Mouse (Mus musculus) forebrain, embryonic 15.5 days (tissue): Measurements from ENCODE around the gene Olfr1423. TPM values are rescaled to one million over a fixed set of nuclear protein-coding genes. Genes with fewer than 3 reads are reported as not detected.

Experiments used
- polyA plus RNA-seq: library from polyadenylated mRNA; unstranded; fragments of >200 nt; fragmentation: Nextera tagmentation; extraction: Ambion mirVana; gene quantifications from 2 replicates; pipeline ENCODE4 v1.2.1, GENCODE M21; 2015

Olfr1423 gene
- polyA plus RNA-seq, 1 experiment from 2014 or later: not detected

Other genes with a start within 250 kb of the Olfr1423 start
- gene Stx3, start 221.9 kb downstream of the Olfr1423 start, polyA plus RNA-seq: 11.8 and 13.2 TPM in 2 replicates
- not detected in 2 replicates for gene Olfr1417, start 202.1 kb downstream of the Olfr1423 start, polyA plus RNA-seq
- gene Olfr1418, start 180.3 kb downstream of the Olfr1423 start, polyA plus RNA-seq: not detected in 2 replicates
- not detected in 2 replicates for gene Olfr1419, start 166.2 kb downstream of the Olfr1423 start, polyA plus RNA-seq
- not detected in 2 replicates for gene Olfr1420, start 154.8 kb downstream of the Olfr1423 start, polyA plus RNA-seq
- gene Patl1, start 128.9 kb downstream of the Olfr1423 start, polyA plus RNA-seq: 18.2 and 18.8 TPM in 2 replicates
- gene Osbp, start 75.4 kb downstream of the Olfr1423 start, polyA plus RNA-seq: 4.3 and 4.9 TPM in 2 replicates
- not detected in 2 replicates for gene Olfr1424, start 21.4 kb upstream of the Olfr1423 start, polyA plus RNA-seq
- gene Olfr1425, start 36.4 kb upstream of the Olfr1423 start, polyA plus RNA-seq: not detected in 2 replicates
- not detected in 2 replicates for gene Olfr1426, start 50.7 kb upstream of the Olfr1423 start, polyA plus RNA-seq
- not detected in 2 replicates for gene Olfr1427, start 62.0 kb upstream of the Olfr1423 start, polyA plus RNA-seq
- gene Olfr1428, start 74.6 kb upstream of the Olfr1423 start, polyA plus RNA-seq: not detected in 2 replicates
- not detected in 2 replicates for gene Olfr76, start 81.9 kb upstream of the Olfr1423 start, polyA plus RNA-seq
- gene Olfr1555-ps1, start 128.8 kb upstream of the Olfr1423 start, polyA plus RNA-seq: not detected in 2 replicates
- not detected in 2 replicates for gene Olfr1431, start 159.3 kb upstream of the Olfr1423 start, polyA plus RNA-seq
- not detected in 2 replicates for gene Olfr1432, start 191.3 kb upstream of the Olfr1423 start, polyA plus RNA-seq
- not detected in 2 replicates for gene Olfr262, start 200.3 kb upstream of the Olfr1423 start, polyA plus RNA-seq
- not detected in 2 replicates for gene Olfr235, start 219.7 kb upstream of the Olfr1423 start, polyA plus RNA-seq
- gene Olfr1434, start 238.5 kb upstream of the Olfr1423 start, polyA plus RNA-seq: not detected in 2 replicates